Mouse (Mus musculus) C2C12 (cell line): Measurements from ENCODE around the gene Dapp1. TPM values are rescaled to one million over a fixed set of nuclear protein-coding genes. Genes with fewer than 3 reads are reported as not detected.
"Not testable (repeated sequence)": the region's sequence is repeated elsewhere in the genome, so short reads cannot be mapped to it uniquely, and the experiment has no call there.

Experiments
- H3K27me3 ChIP-seq: one replicate; pipeline ENCODE4 v1.6.1; 2011; ENCODE audit not compliant: control insufficient read depth, insufficient read depth, insufficient read length
- H3K36me3 ChIP-seq: one replicate; pipeline ENCODE4 v1.6.1; 2011; ENCODE audit not compliant: control insufficient read depth, insufficient read depth
- H3K4me3 ChIP-seq: one replicate; pipeline ENCODE4 v1.5.1; 2011; ENCODE audit warnings: mild to moderate bottlenecking, control low read depth; ENCODE audit not compliant: poor library complexity, insufficient read depth, severe bottlenecking
- H3K79me2 ChIP-seq: one replicate; pipeline ENCODE4 v1.6.1; 2011; ENCODE audit not compliant: control insufficient read depth, insufficient read depth
- H3K79me3 ChIP-seq: one replicate; pipeline ENCODE4 v1.6.1; 2011; ENCODE audit warnings: low read depth, control low read depth
- H3ac ChIP-seq: one replicate; pipeline ENCODE3; 2011; ENCODE audit warnings: low read depth; ENCODE audit not compliant: control insufficient read depth, insufficient read length
- CEBPB ChIP-seq: IDR thresholded peaks from one replicate; pipeline ENCODE4 v1.6.1; 2011; ENCODE audit warnings: low read depth, mild to moderate bottlenecking, control low read depth, moderate library complexity
- CTCF ChIP-seq: IDR thresholded peaks from one replicate; pipeline ENCODE4 v1.5.1; 2011; ENCODE audit not compliant: control insufficient read depth, insufficient read depth, insufficient read length
- FOSL1 ChIP-seq: IDR thresholded peaks from one replicate; pipeline ENCODE4 v1.8.0; 2011; ENCODE audit warnings: mild to moderate bottlenecking, low read length; ENCODE audit not compliant: poor library complexity, insufficient read depth, severe bottlenecking
- MAX ChIP-seq: IDR thresholded peaks from one replicate; pipeline ENCODE4 v1.6.1; 2011; ENCODE audit warnings: mild to moderate bottlenecking, control low read depth
- MYOD1 ChIP-seq: IDR thresholded peaks from one replicate; pipeline ENCODE4 v1.6.1; 2011; ENCODE audit warnings: low read depth; ENCODE audit not compliant: control insufficient read depth, insufficient read length
- MYOG ChIP-seq: IDR thresholded peaks from one replicate; pipeline ENCODE4 v1.6.1; 2011; ENCODE audit not compliant: control insufficient read depth, insufficient read length; ENCODE audit errors: extremely low read depth
- USF1 ChIP-seq: IDR thresholded peaks from one replicate; pipeline ENCODE4 v1.6.1; 2011; ENCODE audit warnings: low read depth, mild to moderate bottlenecking, control low read depth, moderate library complexity
- polyA plus RNA-seq: library from polyadenylated mRNA; unstranded; fragments of >200 nt; fragmentation: generic; extraction: Trizol; gene quantifications from one replicate; pipeline ENCODE4 v1.2.1, GENCODE M21; 2012; ENCODE audit warnings: missing spikeins

Gene Dapp1
- polyA plus RNA-seq, 1 experiment, result 0.15 TPM

GRCm38 (mm10) chr3:137951819-137952218, 29.5 kb downstream of the Dapp1 start:
- Histone ChIP-seq H3K4me3 (no peak overlapping the region), H3K27me3 (no peaks in the 10 kb centered on the region), H3ac (no peak overlapping the region), H3K79me3 (no peaks in the 10 kb centered on the region), H3K79me2 (no peaks in the 10 kb centered on the region), H3K36me3 (no peaks in the 10 kb centered on the region)
- no peak for TF ChIP-seq USF1
- no peak for TF ChIP-seq MYOD1
- no peak for TF ChIP-seq CTCF
- no peak for TF ChIP-seq MYOG
- no peak for TF ChIP-seq MAX
- no peak for TF ChIP-seq CEBPB
- TF ChIP-seq FOSL1, result no peak

- H3K79me3 ChIP-seq, H3K36me3 ChIP-seq, H3K79me2 ChIP-seq, H3K27me3 ChIP-seq, H3K4me3 ChIP-seq, H3ac ChIP-seq: not testable (repeated sequence)
Observed at GRCm38 (mm10) chr3:137951302-137951701, 30.0 kb downstream of the Dapp1 start.

- Histone ChIP-seq H3K4me3 (no peak overlapping the region), H3K36me3 (no peaks in the 10 kb centered on the region), H3K79me2 (no peaks in the 10 kb centered on the region), H3K79me3 (no peaks in the 10 kb centered on the region), H3K27me3 (no peaks in the 10 kb centered on the region), H3ac (no peak overlapping the region)
- TF ChIP-seq MYOG, result no peak
- no peak for TF ChIP-seq CTCF
- no peak for TF ChIP-seq MYOD1
- no peak for TF ChIP-seq MAX
- no peak for TF ChIP-seq USF1
Observed at GRCm38 (mm10) chr3:137950191-137950885, 31.0 kb downstream of the Dapp1 start.

- Histone ChIP-seq H3K79me2 (no peaks in the 10 kb centered on the region), H3K36me3 (no peaks in the 10 kb centered on the region), H3K27me3 (no peaks in the 10 kb centered on the region), H3K79me3 (no peaks in the 10 kb centered on the region), H3ac (no peak overlapping the region), H3K4me3 (no peak overlapping the region)
- TF ChIP-seq FOSL1 (no peak), MYOD1 (no peak), MYOG (no peak), CTCF (no peak), CEBPB (no peak), MAX (no peak), USF1 (no peak)
Observed at GRCm38 (mm10) chr3:137947525-137947924, 33.8 kb downstream of the Dapp1 start.

GRCm38 (mm10) chr3:137946827-137947226, 34.5 kb downstream of the Dapp1 start:
- TF ChIP-seq USF1 (no peak), CTCF (no peak), MAX (no peak), MYOG (no peak), CEBPB (no peak), MYOD1 (no peak), FOSL1 (no peak)
- Histone ChIP-seq H3K36me3 (no peaks in the 10 kb centered on the region), H3ac (no peak overlapping the region), H3K79me3 (no peaks in the 10 kb centered on the region), H3K79me2 (no peaks in the 10 kb centered on the region), H3K27me3 (no peaks in the 10 kb centered on the region), H3K4me3 (no peak overlapping the region)

GRCm38 (mm10) chr3:137943737-137944154, 37.6 kb downstream of the Dapp1 start:
- no peak overlapping the region for H3ac ChIP-seq
- H3K4me3 ChIP-seq, result no peak overlapping the region
- no peaks in the 10 kb centered on the region for H3K36me3 ChIP-seq
- H3K79me2 ChIP-seq, result no peaks in the 10 kb centered on the region
- H3K27me3 ChIP-seq, result no peaks in the 10 kb centered on the region
- TF ChIP-seq CTCF, result no peak
- TF ChIP-seq MYOG, result no peak
- TF ChIP-seq USF1, result no peak
- no peak for TF ChIP-seq MAX
- no peak for TF ChIP-seq CEBPB
- no peak for TF ChIP-seq MYOD1
- H3K79me3 ChIP-seq, result no peaks in the 10 kb centered on the region
